Mouse (Mus musculus): Measurements from ENCODE around the gene Gm5796. TPM values are rescaled to one million over a fixed set of nuclear protein-coding genes. Genes with fewer than 3 reads are reported as not detected.

The Gm5796 gene
- polyA plus RNA-seq (2012; rRNA removed) = 0.02 TPM in 1 of 2 replicates, not detected in the other

DNA sequence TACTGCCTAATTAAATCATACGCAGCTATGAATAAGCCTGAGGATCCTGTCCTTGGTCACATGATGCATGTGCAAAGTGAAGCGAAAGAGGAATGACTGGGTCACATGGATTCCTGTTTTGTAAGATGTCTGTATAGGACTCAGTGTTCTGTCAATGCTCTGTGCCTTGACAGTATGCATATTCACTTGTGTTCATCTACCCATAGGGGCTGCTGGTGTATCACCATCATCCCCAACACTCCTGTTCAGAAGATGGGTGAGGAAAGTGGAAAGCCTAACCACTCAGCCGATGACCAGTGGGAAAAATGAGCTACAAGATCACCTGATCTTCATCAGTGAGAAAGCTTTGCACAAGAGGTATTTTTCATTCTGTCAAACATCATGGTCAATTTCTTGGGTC is at the start of gene Gm5796:
Gene Gm5796 (plus strand): TSS at position 301 of the 400 bp plus-strand sequence.

DNA sequence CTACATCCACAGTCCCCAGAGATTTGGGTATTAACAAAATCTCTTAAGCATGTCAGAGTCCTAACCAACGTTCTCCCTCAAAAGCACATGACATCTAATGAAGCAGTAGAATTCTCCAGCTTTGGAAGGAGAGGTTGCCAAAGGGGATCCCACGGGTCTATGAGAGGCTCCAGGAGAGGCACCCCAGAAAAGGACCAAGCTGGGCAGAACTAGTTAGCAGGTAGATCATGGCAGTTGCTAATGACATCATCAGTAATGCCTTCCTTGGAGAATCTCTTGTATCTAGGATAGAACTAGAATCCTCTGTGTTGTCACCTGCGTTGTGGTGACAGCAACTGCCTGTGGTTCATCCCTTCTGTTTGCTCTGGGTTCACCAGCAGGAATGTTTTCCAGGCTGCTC is 25.6 kb upstream of the Gm5796 start, which contains the start of gene Gm3099:
Gene Gm3099 (plus strand): TSS at position 301 of the 400 bp plus-strand sequence.

GRCm38 (mm10) chr14:4083820-4084219 is 60.1 kb downstream of the Gm5796 start, which contains the start of gene Gm3115:
Gm3115 (plus strand) TSS chr14:4084120.

Other genes starting within 250 kb of the Gm5796 start
- gene Gm3002, start 213.9 kb upstream of the Gm5796 start, polyA plus RNA-seq (2012; rRNA removed) = 0.05 TPM in 1 of 2 replicates, not detected in the other
- gene Gm3033, start 177.7 kb upstream of the Gm5796 start, polyA plus RNA-seq (2012; rRNA removed) = not detected in 2 replicates
- gene Gm2916, start 139.8 kb upstream of the Gm5796 start, polyA plus RNA-seq (2012; rRNA removed) = not detected in 2 replicates
- gene Gm3029, start 92.2 kb upstream of the Gm5796 start, polyA plus RNA-seq (2012; rRNA removed) = not detected in 2 replicates
- not detected in 2 replicates for gene Gm3095, start 60.4 kb upstream of the Gm5796 start, polyA plus RNA-seq (2012; rRNA removed)
- not detected in 2 replicates for gene Gm3099, start 25.5 kb upstream of the Gm5796 start, polyA plus RNA-seq (2012; rRNA removed)
- not detected in 2 replicates for gene Gm3115, start 60.2 kb downstream of the Gm5796 start, polyA plus RNA-seq (2012; rRNA removed)
- 0.05 and 0.06 TPM in 2 replicates for gene Gm8108, start 86.6 kb downstream of the Gm5796 start, polyA plus RNA-seq (2012; rRNA removed)
- not detected in 2 replicates for gene Gm3127, start 141.1 kb downstream of the Gm5796 start, polyA plus RNA-seq (2012; rRNA removed)
- not detected in 2 replicates for gene Gm2974, start 158.6 kb downstream of the Gm5796 start, polyA plus RNA-seq (2012; rRNA removed)
- not detected in 2 replicates for gene Gm3138, start 225.7 kb downstream of the Gm5796 start, polyA plus RNA-seq (2012; rRNA removed)

All from liver, embryonic 14 days (tissue).